Mouse (Mus musculus) induced T-regulatory cell, adult 2 months (primary cell): ENCODE data around the gene Traf3.

Experiments
- DNase-seq: peaks from one replicate; pipeline ENCODE4 v3.0.0-alpha.2; 2012; ENCODE audit warnings: low read depth

Gene Traf3

DNA sequence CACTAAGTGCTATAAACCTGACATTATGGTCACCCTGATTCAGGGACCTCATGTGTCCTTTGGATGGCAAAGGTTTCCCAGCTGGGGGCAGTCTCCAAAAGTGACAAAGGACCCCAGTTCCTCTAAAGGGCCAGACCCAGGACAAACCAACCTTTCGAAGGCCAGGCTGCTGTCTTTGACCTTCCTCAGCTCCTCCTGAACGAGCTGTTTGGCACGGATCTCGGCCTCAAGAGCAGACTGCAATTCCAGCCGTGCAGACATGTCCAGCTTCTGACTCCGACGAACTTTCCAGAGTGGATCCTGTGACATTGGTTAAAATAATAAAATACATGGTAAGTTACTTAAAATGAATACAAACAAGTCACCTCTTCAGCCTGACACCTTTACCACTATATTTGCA, 148.1 kb downstream of the Traf3 start:
- no peak for DNase-seq
